In genomic region chr7:126339521-126339971, GRCm38 (mm10) we compare ENCODE assay signal across 17 mouse cellular contexts. TPM values are rescaled to one million over a fixed set of nuclear protein-coding genes. Genes with fewer than 3 reads are reported as not detected.
DNase-seq lines count a peak whose midpoint lies in the region; ATAC-seq and TF ChIP-seq lines count a peak whose summit lies in the region.
"Had no signal": no experiment of that assay in that cellular context is flagged by ENCODE, and none has a peak within 500 bp of the region (broad histone marks: within the 10 kb centered on the region; RNA-seq: fewer than 3 reads in every experiment).

No protein-coding gene starts in this region.

- no peak overlapping the region for H3K4me3 ChIP-seq in forebrain, embryonic 11.5 days (ENCODE audit: low read depth, low read length)
- H3K4me3 ChIP-seq in forebrain, embryonic 14.5 days (ENCODE audit: low read depth, low read length) = no peak overlapping the region
- no peak overlapping the region for H3K4me3 ChIP-seq in midbrain, postnatal 0 days (ENCODE audit: low read depth, low read length)
- H3K4me3 ChIP-seq: lung, embryonic 15.5 days; neural tube, embryonic 12.5 days had no signal

- no peaks in the 10 kb centered on the region for H3K9me3 ChIP-seq in forebrain, embryonic 11.5 days (ENCODE audit: control insufficient read depth, low read length)
- H3K9me3 ChIP-seq in forebrain, embryonic 14.5 days (replicated peaks; ENCODE audit: control insufficient read depth, low read length) = no peaks in the 10 kb centered on the region
- no peaks in the 10 kb centered on the region for H3K9me3 ChIP-seq in midbrain, postnatal 0 days (ENCODE audit: low read length)
- H3K9me3 ChIP-seq: lung, embryonic 15.5 days; neural tube, embryonic 12.5 days had no signal

- ATAC-seq in forebrain, embryonic 11.5 days (replicated peaks; ENCODE audit: low FRiP score) = no peak
- no peak for ATAC-seq in forebrain, embryonic 14.5 days
- ATAC-seq in midbrain, postnatal 0 days (ENCODE audit: low FRiP score) = no peak
- ATAC-seq: forebrain, postnatal 0 days; midbrain, embryonic 16.5 days had no signal

- DNase-seq in forebrain, embryonic 11.5 days (ENCODE audit: low spot score) = peak; percentile 18
- DNase-seq in forebrain, embryonic 14.5 days (ENCODE audit: low spot score) = no peak
- DNase-seq in kidney, postnatal 14 days = peak; percentile 17
- DNase-seq in kidney, adult 9 months = no peak
- DNase-seq in ZHBTc4 (ENCODE audit: low read depth, low spot score) = peak; percentile 62
- DNase-seq in thymus, postnatal 10 days (ENCODE audit: low spot score in 2 of 2) = peak; percentile 64 to 66
- no peak for DNase-seq in gastrocnemius, postnatal 25 days
- no peak for DNase-seq in midbrain, postnatal 0 days (ENCODE audit: low spot score)
- DNase-seq: adrenal gland, postnatal 25 days; forebrain, postnatal 0 days; gastrocnemius, postnatal 10 days; right cerebral cortex, postnatal 25 days had no signal

- H3K27ac ChIP-seq in forebrain, embryonic 11.5 days (ENCODE audit: low read depth, low read length) = no peak overlapping the region
- no peak overlapping the region for H3K27ac ChIP-seq in forebrain, embryonic 14.5 days (ENCODE audit: low read depth, low read length)
- no peak overlapping the region for H3K27ac ChIP-seq in midbrain, postnatal 0 days (ENCODE audit: low read depth, low read length)
- H3K27ac ChIP-seq: kidney, postnatal 0 days; lung, embryonic 15.5 days; neural tube, embryonic 12.5 days had no signal

- no peaks in the 10 kb centered on the region for H3K36me3 ChIP-seq in forebrain, embryonic 11.5 days (ENCODE audit: control insufficient read depth, insufficient read depth, low read length)
- H3K36me3 ChIP-seq in forebrain, embryonic 14.5 days (ENCODE audit: control insufficient read depth, insufficient read depth, low read length) = no peaks in the 10 kb centered on the region
- H3K36me3 ChIP-seq in midbrain, postnatal 0 days (ENCODE audit: insufficient read depth, low read length) = no peaks in the 10 kb centered on the region
- H3K36me3 ChIP-seq: lung, embryonic 15.5 days; neural tube, embryonic 12.5 days had no signal

- no peak for TF ChIP-seq CTCF in midbrain, postnatal 0 days (IDR thresholded peaks at IDR 0.05)

- H3K27me3 ChIP-seq in forebrain, embryonic 11.5 days (ENCODE audit: control insufficient read depth, insufficient read depth, low read length) = no peaks in the 10 kb centered on the region
- no peaks in the 10 kb centered on the region for H3K27me3 ChIP-seq in forebrain, embryonic 14.5 days (replicated peaks; ENCODE audit: control insufficient read depth, insufficient read depth, low read length)
- H3K27me3 ChIP-seq in midbrain, postnatal 0 days (ENCODE audit: insufficient read depth, low read length) = no peaks in the 10 kb centered on the region
- H3K27me3 ChIP-seq: lung, embryonic 15.5 days; neural tube, embryonic 12.5 days had no signal

- H3K4me1 ChIP-seq in forebrain, embryonic 11.5 days (replicated peaks; ENCODE audit: control insufficient read depth, insufficient read depth, low read length) = no peaks in the 10 kb centered on the region
- no peaks in the 10 kb centered on the region for H3K4me1 ChIP-seq in forebrain, embryonic 14.5 days (ENCODE audit: control insufficient read depth, insufficient read depth, low read length)
- H3K4me1 ChIP-seq in midbrain, postnatal 0 days (ENCODE audit: insufficient read depth, low read length) = no peaks in the 10 kb centered on the region
- H3K4me1 ChIP-seq: lung, embryonic 15.5 days; neural tube, embryonic 12.5 days had no signal

- no peak overlapping the region for H3K9ac ChIP-seq in forebrain, embryonic 11.5 days (ENCODE audit: low read length)
- no peak overlapping the region for H3K9ac ChIP-seq in forebrain, embryonic 14.5 days (ENCODE audit: low read length)
- no peak overlapping the region for H3K9ac ChIP-seq in midbrain, postnatal 0 days (replicated peaks; ENCODE audit: low read length, poor library complexity, severe bottlenecking)
- H3K9ac ChIP-seq: forebrain, postnatal 0 days; lung, embryonic 15.5 days; neural tube, embryonic 12.5 days had no signal

- H3K4me2 ChIP-seq in forebrain, embryonic 11.5 days (ENCODE audit: low read depth, low read length, severe bottlenecking) = no peak overlapping the region
- H3K4me2 ChIP-seq in forebrain, embryonic 14.5 days (ENCODE audit: low read length) = no peak overlapping the region
- H3K4me2 ChIP-seq in midbrain, postnatal 0 days (ENCODE audit: low read depth, low read length, poor library complexity, severe bottlenecking) = no peak overlapping the region
- H3K4me2 ChIP-seq: liver, embryonic 11.5 days; lung, embryonic 15.5 days; neural tube, embryonic 12.5 days had no signal

- WGBS in forebrain, embryonic 11.5 days = 89% methylated on average over 8 of the region's 8 CpGs
- 78% methylated on average over 8 of the region's 8 CpGs for WGBS in forebrain, embryonic 14.5 days
- WGBS in midbrain, postnatal 0 days = 70% methylated on average over 8 of the region's 8 CpGs

RNA-seq across cellular contexts. Expression of gene Lat, which starts 29.8 kb away (rescaled TPM):
- polyA plus RNA-seq in forebrain, embryonic 11.5 days (2014; fragmentation: Nextera tagmentation; extraction: Ambion mirVana) = 2.2 and 2.5 TPM in 2 replicates
- 0.50 and 0.91 TPM in 2 replicates for polyA plus RNA-seq in forebrain, embryonic 14.5 days (2014; fragmentation: Nextera tagmentation; extraction: Ambion mirVana)
- total RNA-seq in gastrocnemius, postnatal 25 days (2021) = under 1 TPM in 1 of 2 experiments, not detected in 1; 0.43 TPM
- 0.42 TPM in 1 of 2 replicates, not detected in the other for total RNA-seq in midbrain, postnatal 0 days (2014; rRNA removed)
- 0.39 and 0.69 TPM in 2 replicates for polyA plus RNA-seq in midbrain, postnatal 0 days (2015; fragmentation: Nextera tagmentation; extraction: Ambion mirVana)

RNA-seq across cellular contexts. Expression of gene Spns1, which starts 37.7 kb away (rescaled TPM):
- polyA plus RNA-seq in forebrain, embryonic 11.5 days (2014; fragmentation: Nextera tagmentation; extraction: Ambion mirVana) = 52.4 and 53.9 TPM in 2 replicates
- 48.4 and 53.8 TPM in 2 replicates for polyA plus RNA-seq in forebrain, embryonic 14.5 days (2014; fragmentation: Nextera tagmentation; extraction: Ambion mirVana)
- 10 to 100 TPM; 22.9 to 23.3 TPM for total RNA-seq in gastrocnemius, postnatal 25 days (2021)
- 97.1 and 119 TPM in 2 replicates for total RNA-seq in midbrain, postnatal 0 days (2014; rRNA removed)
- 88.9 and 89.5 TPM in 2 replicates for polyA plus RNA-seq in midbrain, postnatal 0 days (2015; fragmentation: Nextera tagmentation; extraction: Ambion mirVana)

RNA-seq across cellular contexts. Expression of gene Nfatc2ip, which starts 57.0 kb away (rescaled TPM):
- 3.6 and 4.5 TPM in 2 replicates for polyA plus RNA-seq in forebrain, embryonic 11.5 days (2014; fragmentation: Nextera tagmentation; extraction: Ambion mirVana)
- polyA plus RNA-seq in forebrain, embryonic 14.5 days (2014; fragmentation: Nextera tagmentation; extraction: Ambion mirVana) = 3.7 and 4.1 TPM in 2 replicates
- 1 to 10 TPM; 2.8 to 3.2 TPM for total RNA-seq in gastrocnemius, postnatal 25 days (2021)
- total RNA-seq in midbrain, postnatal 0 days (2014; rRNA removed) = 6.0 and 6.7 TPM in 2 replicates
- polyA plus RNA-seq in midbrain, postnatal 0 days (2015; fragmentation: Nextera tagmentation; extraction: Ambion mirVana) = 2.3 and 2.4 TPM in 2 replicates

Comparison
In these comparisons a context has a peak if more than half of its experiments do, and no peak if none do; other contexts are left out.
1. DNase-seq: peak in forebrain, embryonic 11.5 days (single experiment), kidney, postnatal 14 days (single experiment), ZHBTc4 (single experiment) and thymus, postnatal 10 days (2 of 2); none in forebrain, embryonic 14.5 days (single experiment), kidney, adult 9 months (single experiment), gastrocnemius, postnatal 25 days (single experiment) and midbrain, postnatal 0 days (single experiment).